Mouse (Mus musculus): ENCODE measurements around the gene Gys1. TPM values are rescaled to one million over a fixed set of nuclear protein-coding genes. Genes with fewer than 3 reads are reported as not detected.

The Gys1 gene
- polyA plus RNA-seq, 1 experiment from 2014 or later = 99.1 TPM

DNA sequence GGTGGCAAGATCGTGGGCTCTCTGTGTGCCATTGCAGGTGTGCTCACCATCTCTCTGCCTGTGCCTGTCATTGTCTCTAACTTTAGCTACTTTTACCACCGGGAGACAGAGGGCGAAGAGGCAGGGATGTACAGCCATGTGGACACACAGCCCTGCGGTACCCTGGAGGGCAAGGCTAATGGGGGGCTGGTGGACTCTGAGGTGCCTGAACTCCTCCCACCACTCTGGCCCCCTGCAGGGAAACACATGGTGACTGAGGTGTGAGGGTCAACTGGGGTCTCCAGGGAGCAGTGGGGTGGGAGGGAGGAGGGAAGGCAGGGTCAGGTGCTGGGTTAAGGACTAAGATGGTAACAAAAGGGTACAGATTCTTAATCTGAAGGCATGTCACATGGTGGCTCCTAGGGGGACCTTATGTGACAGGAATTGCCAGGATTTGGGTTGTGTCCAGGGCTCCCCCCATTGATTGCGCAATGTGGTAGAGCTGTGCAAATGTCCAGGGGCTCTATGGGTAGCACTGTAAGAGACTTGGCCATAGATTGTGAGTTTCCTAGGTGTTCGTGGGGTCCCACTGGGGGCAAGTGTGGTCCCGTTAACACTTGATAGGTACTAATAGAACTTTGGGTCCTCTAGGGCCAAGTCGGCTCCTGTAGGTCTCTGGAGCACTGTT, 25.0 kb upstream of the Gys1 start:
- Histone ChIP-seq H3K9ac (ENCODE audit: low read length) (no peak overlapping the region), H3K27ac (replicated peaks in 1 of 2; ENCODE audit: control insufficient read depth in 1 of 2, insufficient read depth in 1 of 2, low read depth in 2 of 2, low read length in 2 of 2) (no peak overlapping the region), H3K27me3 (ENCODE audit: control insufficient read depth, insufficient read depth, low read length) (peaks cover 73% of the 10 kb centered on the region), H3K9me3 (ENCODE audit: control insufficient read depth, low read length) (no peaks in the 10 kb centered on the region), H3K36me3 (ENCODE audit: control insufficient read depth, insufficient read depth, low read length) (no peaks in the 10 kb centered on the region), H3K4me2 (ENCODE audit: low read length) (no peak overlapping the region), H3K4me3 (ENCODE audit: control insufficient read depth in 1 of 2, insufficient read depth in 1 of 2, low read depth in 1 of 2, low read length in 2 of 2) (no peak overlapping the region), H3K4me1 (ENCODE audit: control insufficient read depth in 2 of 2, insufficient read depth in 2 of 2, low read length in 2 of 2) (peaks cover 13 to 28% of the 10 kb centered on the region in 2 experiments)
- WGBS = 82% methylated on average over 8 of the region's 8 CpGs
- no peak for ATAC-seq (ENCODE audit: insufficient number of reproducible peaks, insufficient read depth, low FRiP score, low read depth)

DNA sequence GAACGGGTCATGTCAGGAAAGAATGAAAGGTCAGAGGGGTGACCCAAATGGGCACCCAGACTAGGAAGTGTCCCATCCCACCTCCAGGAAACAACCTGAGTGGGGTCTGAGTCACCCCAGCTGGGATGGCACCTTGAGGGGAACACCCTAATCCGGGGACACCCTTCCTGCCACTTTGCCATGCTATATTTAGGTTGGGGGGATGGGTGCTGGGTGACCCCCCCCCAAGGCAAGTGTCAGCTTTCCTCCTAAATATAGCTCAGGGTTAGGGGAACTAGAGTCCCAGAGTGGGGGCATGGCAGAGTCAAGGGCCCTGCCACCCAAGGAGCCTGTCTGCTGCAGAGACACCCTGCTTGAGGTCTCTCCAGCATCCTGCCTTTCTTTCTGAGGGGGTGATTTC, 22.2 kb upstream of the Gys1 start:
- no peak overlapping the region for H3K27ac ChIP-seq (replicated peaks in 1 of 2; ENCODE audit: control insufficient read depth in 1 of 2, insufficient read depth in 1 of 2, low read depth in 2 of 2, low read length in 2 of 2)
- H3K9me3 ChIP-seq (ENCODE audit: control insufficient read depth, low read length) = no peaks in the 10 kb centered on the region
- no peak for ATAC-seq (ENCODE audit: insufficient number of reproducible peaks, insufficient read depth, low FRiP score, low read depth)
- 60% methylated on average over 2 of the region's 2 CpGs for WGBS
- no peak overlapping the region for H3K4me2 ChIP-seq (ENCODE audit: low read length)
- H3K36me3 ChIP-seq (ENCODE audit: control insufficient read depth, insufficient read depth, low read length) = no peaks in the 10 kb centered on the region
- H3K27me3 ChIP-seq (ENCODE audit: control insufficient read depth, insufficient read depth, low read length) = peaks cover 81% of the 10 kb centered on the region
- no peak overlapping the region for H3K9ac ChIP-seq (ENCODE audit: low read length)
- H3K4me1 ChIP-seq (ENCODE audit: control insufficient read depth in 2 of 2, insufficient read depth in 2 of 2, low read length in 2 of 2) = peaks cover 8 to 29% of the 10 kb centered on the region in 2 experiments
- no peak overlapping the region for H3K4me3 ChIP-seq (ENCODE audit: control insufficient read depth in 1 of 2, insufficient read depth in 1 of 2, low read depth in 1 of 2, low read length in 2 of 2)

DNA sequence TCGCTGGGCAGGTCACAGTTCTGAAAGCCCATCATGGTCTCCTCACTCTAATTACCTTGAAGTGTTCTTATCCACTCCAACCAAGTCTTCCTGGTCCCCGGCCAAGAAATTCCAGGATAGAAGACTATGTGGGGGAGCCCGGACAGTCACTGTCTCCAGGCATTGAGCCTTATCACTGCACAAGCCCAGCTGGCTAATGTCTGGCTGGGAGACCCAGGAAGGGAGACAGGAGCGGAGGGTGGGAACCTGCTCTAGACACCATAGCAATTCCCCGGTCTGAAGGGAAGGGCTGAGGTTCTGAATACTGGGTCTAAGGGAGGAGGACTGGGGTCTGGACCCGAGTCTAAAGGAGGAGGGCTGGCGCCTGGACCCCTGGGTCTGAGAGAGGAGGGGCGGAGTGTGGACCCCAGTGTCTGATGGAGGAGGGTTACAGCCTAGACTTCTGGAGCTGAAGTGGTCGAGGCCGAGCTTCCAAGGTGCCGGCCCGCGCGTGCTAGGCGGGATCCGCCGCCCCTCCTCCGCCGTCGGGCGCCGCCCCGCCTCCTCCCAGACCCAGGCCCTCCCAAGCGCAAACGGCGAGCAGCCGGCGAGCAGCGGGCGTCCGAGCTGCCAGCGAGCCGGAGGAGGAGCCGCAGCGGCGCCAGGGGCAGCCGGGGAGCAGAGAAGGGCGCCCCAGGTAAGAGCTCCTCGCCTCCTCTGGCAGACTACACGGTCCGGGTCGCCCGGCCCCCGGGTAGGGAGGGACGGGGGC, 21.4 kb upstream of the Gys1 start, which contains the start of gene Ntf5:
TSS of gene Ntf5 (plus strand) at position 583 of the 751 bp plus-strand sequence.
- Histone ChIP-seq H3K27me3 (ENCODE audit: control insufficient read depth, insufficient read depth, low read length) (peaks cover 79% of the 10 kb centered on the region), H3K27ac (replicated peaks in 1 of 2; ENCODE audit: control insufficient read depth in 1 of 2, insufficient read depth in 1 of 2, low read depth in 2 of 2, low read length in 2 of 2) (peak within 1 kb of the TSS; percentile 46 to 50), H3K4me3 (ENCODE audit: control insufficient read depth in 1 of 2, insufficient read depth in 1 of 2, low read depth in 1 of 2, low read length in 2 of 2) (peak within 1 kb of the TSS; percentile 50 to 58), H3K36me3 (ENCODE audit: control insufficient read depth, insufficient read depth, low read length) (no peaks in the 10 kb centered on the region), H3K9ac (ENCODE audit: low read length) (peak within 1 kb of the TSS; percentile 68), H3K4me1 (ENCODE audit: control insufficient read depth in 2 of 2, insufficient read depth in 2 of 2, low read length in 2 of 2) (peaks cover 13 to 29% of the 10 kb centered on the region in 2 experiments), H3K4me2 (ENCODE audit: low read length) (peak within 1 kb of the TSS; percentile 94), H3K9me3 (ENCODE audit: control insufficient read depth, low read length) (no peaks in the 10 kb centered on the region)
- peak; percentile 33 for ATAC-seq (ENCODE audit: insufficient number of reproducible peaks, insufficient read depth, low FRiP score, low read depth)
- WGBS = under 1% methylated on average over 42 of the region's 45 CpGs

DNA sequence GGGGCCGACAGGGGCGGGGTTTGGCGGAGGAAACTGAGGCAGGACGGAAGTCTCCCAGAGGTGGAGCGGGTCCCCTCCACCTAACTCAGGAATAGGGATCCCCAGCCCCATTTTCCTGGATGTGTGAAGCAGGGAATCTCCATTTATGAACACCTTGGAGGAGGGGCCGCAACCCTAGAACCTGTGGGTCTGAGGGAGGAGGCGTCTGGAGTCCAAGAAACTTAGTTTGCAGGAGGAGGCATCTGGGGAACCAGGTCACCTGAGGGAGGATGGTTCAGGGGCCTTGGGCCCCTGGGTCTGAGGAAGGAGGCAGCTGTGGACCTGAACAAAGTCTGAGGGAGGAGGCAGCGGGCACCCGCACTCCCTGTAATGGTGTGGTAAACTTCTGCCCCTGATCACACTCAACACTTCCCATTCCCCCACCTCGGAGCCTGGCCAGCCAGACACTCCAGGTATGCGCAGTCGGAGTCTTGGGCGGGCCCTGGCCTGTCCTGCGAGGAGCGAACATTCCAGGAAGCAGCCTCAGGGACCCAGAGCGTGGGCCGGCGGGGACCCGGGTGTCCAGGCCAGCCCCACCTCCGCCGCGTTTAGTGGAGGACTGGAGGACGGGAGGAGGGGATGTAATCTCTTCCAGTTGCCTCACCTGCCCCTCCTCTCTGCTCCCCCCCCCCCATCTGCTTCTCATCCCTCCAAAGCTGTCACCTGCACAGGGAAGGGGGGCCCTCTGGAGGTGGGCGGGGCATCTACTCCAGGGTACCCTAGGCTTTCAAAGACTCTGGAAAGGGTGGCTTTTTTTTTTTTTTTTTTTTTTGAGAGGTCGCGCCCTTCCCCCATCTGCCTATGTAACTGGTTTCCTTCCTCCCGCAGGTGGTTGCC, 20.5 kb upstream of the Gys1 start:
- peak; percentile 16; the same call in 1 of the 2 replicates for ATAC-seq (ENCODE audit: insufficient number of reproducible peaks, insufficient read depth, low FRiP score, low read depth)
- Histone ChIP-seq H3K4me2 (ENCODE audit: low read length) (peak overlapping the region; percentile 94), H3K4me3 (ENCODE audit: control insufficient read depth in 1 of 2, insufficient read depth in 1 of 2, low read depth in 1 of 2, low read length in 2 of 2) (peak overlapping the region; percentile 50 to 58), H3K9ac (ENCODE audit: low read length) (peak overlapping the region; percentile 68), H3K9me3 (ENCODE audit: control insufficient read depth, low read length) (no peaks in the 10 kb centered on the region), H3K27me3 (ENCODE audit: control insufficient read depth, insufficient read depth, low read length) (peaks cover 81% of the 10 kb centered on the region), H3K27ac (replicated peaks in 1 of 2; ENCODE audit: control insufficient read depth in 1 of 2, insufficient read depth in 1 of 2, low read depth in 2 of 2, low read length in 2 of 2) (peak overlapping the region in 1 of 2 experiments; percentile 50; a peak in 2 of 4 replicates), H3K4me1 (ENCODE audit: control insufficient read depth in 2 of 2, insufficient read depth in 2 of 2, low read length in 2 of 2) (peaks cover 13 to 29% of the 10 kb centered on the region in 2 experiments), H3K36me3 (ENCODE audit: control insufficient read depth, insufficient read depth, low read length) (no peaks in the 10 kb centered on the region)
- WGBS = under 1% methylated on average over 26 of the region's 27 CpGs

DNA sequence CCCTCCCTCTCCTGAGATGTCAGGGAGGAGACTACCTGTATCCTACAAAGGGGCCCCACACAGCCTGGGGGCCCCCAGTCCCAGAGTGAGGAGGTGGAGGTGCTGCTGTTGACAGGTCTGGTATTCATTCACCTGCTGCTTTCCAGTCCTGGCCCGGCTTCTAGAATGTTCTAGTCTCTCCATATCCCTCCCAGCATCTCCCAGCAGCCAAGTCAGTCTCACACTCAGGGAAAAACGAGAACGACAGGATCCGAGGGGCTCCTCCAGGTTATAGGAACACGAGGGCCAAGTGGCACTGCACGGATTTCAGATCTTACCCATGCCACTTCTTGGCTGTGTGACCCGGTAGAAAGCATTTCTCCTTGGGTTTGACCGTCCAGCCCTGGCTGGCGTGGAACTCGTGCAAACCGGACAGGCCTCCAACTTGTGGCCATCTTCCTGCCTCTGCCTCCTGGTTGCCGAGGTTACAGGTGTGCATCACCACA, 19.9 kb upstream of the Gys1 start:
- 40% methylated on average over 12 of the region's 12 CpGs for WGBS
- peak overlapping the region; percentile 94; the same call in 1 of the 2 replicates for H3K4me2 ChIP-seq (ENCODE audit: low read length)
- peaks cover 13 to 29% of the 10 kb centered on the region in 2 experiments for H3K4me1 ChIP-seq (ENCODE audit: control insufficient read depth in 2 of 2, insufficient read depth in 2 of 2, low read length in 2 of 2)
- H3K36me3 ChIP-seq (ENCODE audit: control insufficient read depth, insufficient read depth, low read length) = no peaks in the 10 kb centered on the region
- ATAC-seq (ENCODE audit: insufficient number of reproducible peaks, insufficient read depth, low FRiP score, low read depth) = no peak
- no peak overlapping the region for H3K27ac ChIP-seq (replicated peaks in 1 of 2; ENCODE audit: control insufficient read depth in 1 of 2, insufficient read depth in 1 of 2, low read depth in 2 of 2, low read length in 2 of 2)
- no peak overlapping the region for H3K4me3 ChIP-seq (ENCODE audit: control insufficient read depth in 1 of 2, insufficient read depth in 1 of 2, low read depth in 1 of 2, low read length in 2 of 2)
- H3K27me3 ChIP-seq (ENCODE audit: control insufficient read depth, insufficient read depth, low read length) = peaks cover 82% of the 10 kb centered on the region
- H3K9ac ChIP-seq (ENCODE audit: low read length) = no peak overlapping the region
- H3K9me3 ChIP-seq (ENCODE audit: control insufficient read depth, low read length) = no peaks in the 10 kb centered on the region

DNA sequence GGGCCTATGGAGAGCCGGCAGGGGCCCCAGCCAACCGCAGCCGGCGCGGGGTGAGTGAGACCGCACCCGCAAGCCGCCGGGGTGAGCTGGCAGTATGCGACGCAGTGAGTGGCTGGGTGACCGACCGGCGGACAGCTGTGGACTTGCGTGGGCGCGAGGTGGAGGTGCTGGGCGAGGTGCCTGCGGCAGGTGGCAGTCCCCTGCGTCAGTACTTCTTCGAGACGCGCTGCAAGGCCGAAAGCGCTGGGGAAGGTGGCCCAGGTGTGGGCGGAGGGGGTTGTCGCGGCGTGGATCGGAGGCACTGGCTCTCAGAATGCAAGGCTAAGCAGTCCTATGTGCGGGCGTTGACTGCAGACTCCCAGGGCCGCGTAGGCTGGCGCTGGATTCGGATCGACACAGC, 19.0 kb upstream of the Gys1 start:
- peaks cover 82% of the 10 kb centered on the region for H3K27me3 ChIP-seq (ENCODE audit: control insufficient read depth, insufficient read depth, low read length)
- ATAC-seq (ENCODE audit: insufficient number of reproducible peaks, insufficient read depth, low FRiP score, low read depth) = no peak
- H3K27ac ChIP-seq (replicated peaks in 1 of 2; ENCODE audit: control insufficient read depth in 1 of 2, insufficient read depth in 1 of 2, low read depth in 2 of 2, low read length in 2 of 2) = no peak overlapping the region
- H3K4me1 ChIP-seq (ENCODE audit: control insufficient read depth in 2 of 2, insufficient read depth in 2 of 2, low read length in 2 of 2) = peaks cover 13 to 29% of the 10 kb centered on the region in 2 experiments
- no peak overlapping the region for H3K9ac ChIP-seq (ENCODE audit: low read length)
- H3K4me3 ChIP-seq (ENCODE audit: control insufficient read depth in 1 of 2, insufficient read depth in 1 of 2, low read depth in 1 of 2, low read length in 2 of 2) = peak overlapping the region in 1 of 2 experiments; percentile 6; a peak in 1 of 4 replicates
- peaks cover 2% of the 10 kb centered on the region; the same call in 1 of the 2 replicates for H3K36me3 ChIP-seq (ENCODE audit: control insufficient read depth, insufficient read depth, low read length)
- peak overlapping the region; percentile 36 for H3K4me2 ChIP-seq (ENCODE audit: low read length)
- 20% methylated on average over 35 of the region's 37 CpGs for WGBS
- no peaks in the 10 kb centered on the region for H3K9me3 ChIP-seq (ENCODE audit: control insufficient read depth, low read length)

DNA sequence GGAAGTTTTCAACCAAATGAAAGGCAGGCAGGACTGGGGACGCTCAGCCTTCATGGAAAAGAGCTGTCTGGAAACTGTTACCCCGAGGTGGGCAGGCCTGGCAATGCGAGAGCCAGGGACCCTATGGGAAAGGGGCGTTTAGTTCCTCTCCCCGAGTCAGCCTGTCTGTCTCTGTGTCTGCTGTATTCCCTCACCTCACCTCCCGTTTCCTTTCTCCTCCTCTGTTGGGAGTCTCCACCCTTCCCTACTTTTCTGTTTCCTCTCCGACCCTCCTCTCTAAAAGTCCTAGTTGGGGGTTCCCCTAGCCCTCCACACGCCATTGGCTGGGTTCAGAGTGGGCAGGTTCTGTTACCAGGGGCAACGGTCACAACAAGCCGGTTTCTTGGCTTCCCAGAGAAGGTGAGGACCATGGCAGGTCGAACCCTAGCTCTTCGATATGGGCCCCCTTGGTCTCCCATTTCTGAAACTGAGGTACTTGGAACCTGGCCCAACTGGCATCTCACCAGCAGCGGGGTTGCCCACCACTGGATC, 16.6 kb upstream of the Gys1 start:
- H3K27ac ChIP-seq (replicated peaks in 1 of 2; ENCODE audit: control insufficient read depth in 1 of 2, insufficient read depth in 1 of 2, low read depth in 2 of 2, low read length in 2 of 2) = no peak overlapping the region
- no peak for ATAC-seq (ENCODE audit: insufficient number of reproducible peaks, insufficient read depth, low FRiP score, low read depth)
- peaks cover 13 to 22% of the 10 kb centered on the region in 2 experiments for H3K4me1 ChIP-seq (ENCODE audit: control insufficient read depth in 2 of 2, insufficient read depth in 2 of 2, low read length in 2 of 2)
- H3K4me2 ChIP-seq (ENCODE audit: low read length) = no peak overlapping the region
- no peak overlapping the region for H3K4me3 ChIP-seq (ENCODE audit: control insufficient read depth in 1 of 2, insufficient read depth in 1 of 2, low read depth in 1 of 2, low read length in 2 of 2)
- peaks cover 26% of the 10 kb centered on the region for H3K36me3 ChIP-seq (ENCODE audit: control insufficient read depth, insufficient read depth, low read length)
- H3K9me3 ChIP-seq (ENCODE audit: control insufficient read depth, low read length) = no peaks in the 10 kb centered on the region
- H3K9ac ChIP-seq (ENCODE audit: low read length) = no peak overlapping the region
- 11% methylated on average over 13 of the region's 13 CpGs for WGBS
- peaks cover 74% of the 10 kb centered on the region for H3K27me3 ChIP-seq (ENCODE audit: control insufficient read depth, insufficient read depth, low read length)

Data from heart, embryonic 14.5 days (tissue).